ENCODE assay signal across 23 mouse cellular contexts in the genomic region with DNA sequence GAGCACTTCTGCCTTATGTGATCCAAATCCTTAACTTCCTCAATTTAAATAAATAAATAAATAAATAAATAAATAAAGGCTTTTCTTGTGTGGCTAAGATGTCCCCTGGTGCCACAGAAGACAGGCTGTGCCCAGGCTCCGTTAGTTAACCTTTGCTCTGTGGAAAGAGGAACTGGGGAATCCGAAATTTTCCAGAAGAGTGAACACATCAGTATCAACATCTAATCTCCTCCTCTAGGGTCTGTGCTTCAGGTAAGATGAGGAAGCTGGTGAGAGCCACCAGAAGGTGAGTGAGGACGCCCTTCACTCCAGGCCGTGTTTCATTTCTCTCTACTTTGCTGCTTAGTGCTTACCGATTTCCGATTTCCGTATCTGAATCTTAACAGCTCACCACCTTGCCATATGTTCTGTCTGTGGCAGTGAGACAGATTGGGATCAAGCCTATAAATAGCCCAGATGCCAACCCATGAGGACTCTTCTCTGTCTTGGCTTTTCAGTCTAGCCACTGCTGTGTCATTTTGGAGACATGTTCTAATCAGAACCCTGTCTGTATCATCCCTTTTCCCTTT. TPM values are rescaled to one million over a fixed set of nuclear protein-coding genes. Genes with fewer than 3 reads are reported as not detected.
A peak's percentile ranks its signal among the peaks of the same experiment; 100 is the strongest.
DNase-seq lines count a peak whose midpoint lies in the region; ATAC-seq and TF ChIP-seq lines count a peak whose summit lies in the region.
"Had no signal": no experiment of that assay in that cellular context is flagged by ENCODE, and none has a peak within 500 bp of the region (broad histone marks: within the 10 kb centered on the region; RNA-seq: fewer than 3 reads in every experiment).

No protein-coding gene starts in this region.

- no peak overlapping the region for H3K4me2 ChIP-seq in midbrain, postnatal 0 days (ENCODE audit: low read depth, low read length, poor library complexity, severe bottlenecking)
- no peak overlapping the region for H3K4me2 ChIP-seq in midbrain, embryonic 13.5 days (replicated peaks)
- no peak overlapping the region for H3K4me2 ChIP-seq in kidney, embryonic 15.5 days
- H3K4me2 ChIP-seq: embryonic facial prominence, embryonic 15.5 days; forebrain, embryonic 15.5 days; heart, embryonic 11.5 days; midbrain, embryonic 15.5 days had no signal

- no peaks in the 10 kb centered on the region for H3K36me3 ChIP-seq in midbrain, postnatal 0 days (ENCODE audit: insufficient read depth, low read length)
- no peaks in the 10 kb centered on the region for H3K36me3 ChIP-seq in midbrain, embryonic 13.5 days
- H3K36me3 ChIP-seq in kidney, embryonic 15.5 days, result no peaks in the 10 kb centered on the region
- H3K36me3 ChIP-seq: embryonic facial prominence, embryonic 15.5 days; forebrain, embryonic 15.5 days; hindbrain, embryonic 10.5 days; midbrain, embryonic 15.5 days had no signal

- no peak overlapping the region for H3K27ac ChIP-seq in midbrain, postnatal 0 days (ENCODE audit: low read depth, low read length)
- H3K27ac ChIP-seq in midbrain, embryonic 13.5 days, result no peak overlapping the region
- H3K27ac ChIP-seq in kidney, embryonic 15.5 days, result no peak overlapping the region
- H3K27ac ChIP-seq: embryonic facial prominence, embryonic 15.5 days; forebrain, embryonic 15.5 days; hindbrain, embryonic 10.5 days; midbrain, embryonic 15.5 days had no signal

- H3K9me3 ChIP-seq in midbrain, postnatal 0 days (ENCODE audit: low read length), result no peaks in the 10 kb centered on the region
- no peaks in the 10 kb centered on the region for H3K9me3 ChIP-seq in midbrain, embryonic 13.5 days
- no peaks in the 10 kb centered on the region for H3K9me3 ChIP-seq in kidney, embryonic 15.5 days (replicated peaks)
- H3K9me3 ChIP-seq: embryonic facial prominence, embryonic 15.5 days; forebrain, embryonic 15.5 days; hindbrain, embryonic 10.5 days; midbrain, embryonic 15.5 days had no signal

- no peak for ATAC-seq in midbrain, postnatal 0 days (ENCODE audit: low FRiP score)
- ATAC-seq in midbrain, embryonic 13.5 days, result no peak
- peak; percentile 33; the same call in 1 of the 2 replicates for ATAC-seq in neutrophil, adult 5-6 weeks (ENCODE audit: extremely low read depth, insufficient number of reproducible peaks, low FRiP score, poor library complexity, severe bottlenecking)
- no peak for ATAC-seq in kidney, embryonic 15.5 days (replicated peaks; ENCODE audit: low FRiP score)
- ATAC-seq: activated CD4-positive, CD25-positive, alpha-beta regulatory T cell, adult 4 months; forebrain, embryonic 15.5 days; midbrain, embryonic 15.5 days had no signal

- H3K27me3 ChIP-seq in midbrain, postnatal 0 days (ENCODE audit: insufficient read depth, low read length), result no peaks in the 10 kb centered on the region
- no peaks in the 10 kb centered on the region for H3K27me3 ChIP-seq in midbrain, embryonic 13.5 days
- no peaks in the 10 kb centered on the region for H3K27me3 ChIP-seq in kidney, embryonic 15.5 days
- H3K27me3 ChIP-seq: embryonic facial prominence, embryonic 15.5 days; forebrain, embryonic 15.5 days; midbrain, embryonic 15.5 days had no signal

- no peaks in the 10 kb centered on the region for H3K4me1 ChIP-seq in midbrain, postnatal 0 days (ENCODE audit: insufficient read depth, low read length)
- H3K4me1 ChIP-seq in midbrain, embryonic 13.5 days (replicated peaks), result peaks cover 7% of the 10 kb centered on the region; the same call in 1 of the 2 replicates
- H3K4me1 ChIP-seq in kidney, embryonic 15.5 days, result no peaks in the 10 kb centered on the region
- H3K4me1 ChIP-seq: embryonic facial prominence, embryonic 15.5 days; forebrain, embryonic 15.5 days; midbrain, embryonic 15.5 days had no signal

- TF ChIP-seq CTCF in midbrain, postnatal 0 days (IDR thresholded peaks at IDR 0.05), result no peak

- H3K9ac ChIP-seq in midbrain, postnatal 0 days (replicated peaks; ENCODE audit: low read length, poor library complexity, severe bottlenecking), result no peak overlapping the region
- H3K9ac ChIP-seq in midbrain, embryonic 13.5 days (replicated peaks), result no peak overlapping the region
- no peak overlapping the region for H3K9ac ChIP-seq in kidney, embryonic 15.5 days
- H3K9ac ChIP-seq: embryonic facial prominence, embryonic 15.5 days; forebrain, embryonic 15.5 days; midbrain, embryonic 15.5 days had no signal

- no peak overlapping the region for H3K4me3 ChIP-seq in midbrain, postnatal 0 days (ENCODE audit: low read depth, low read length)
- H3K4me3 ChIP-seq in midbrain, embryonic 13.5 days (replicated peaks), result no peak overlapping the region
- no peak overlapping the region for H3K4me3 ChIP-seq in kidney, embryonic 15.5 days (replicated peaks)
- H3K4me3 ChIP-seq: embryonic facial prominence, embryonic 15.5 days; forebrain, embryonic 15.5 days; hindbrain, embryonic 10.5 days; midbrain, embryonic 15.5 days had no signal

- peak; percentile 20 for DNase-seq in midbrain, postnatal 0 days (ENCODE audit: low spot score)
- peak; percentile 41 for DNase-seq in brain, adult 2 months (ENCODE audit: low read depth, low spot score)
- DNase-seq in cerebellum, adult 9-10 months, result peak; percentile 52
- no peak for DNase-seq in kidney, adult 8-10 months
- no peak for DNase-seq in frontal cortex, postnatal 10 days (ENCODE audit: low spot score in 2 of 2)
- DNase-seq: adrenal gland, postnatal 14 days; gastrocnemius, postnatal 14 days; heart, adult 11 months; kidney, adult 18-20 months; kidney, postnatal 10 days; lung, postnatal 4 days; thymus, postnatal 25 days had no signal

- 91% methylated on average over 7 of the region's 7 CpGs for WGBS in midbrain, postnatal 0 days
- 86% methylated on average over 7 of the region's 7 CpGs for WGBS in midbrain, embryonic 13.5 days
- 79% methylated on average over 7 of the region's 7 CpGs for WGBS in kidney, embryonic 15.5 days

RNA-seq across cellular contexts. Expression of gene Icos, which starts 24.1 kb away (rescaled TPM):
- not detected in 2 replicates for total RNA-seq in midbrain, postnatal 0 days (2014; rRNA removed)
- 0.14 and 0.28 TPM in 2 replicates for polyA plus RNA-seq in midbrain, postnatal 0 days (2015; fragmentation: Nextera tagmentation; extraction: Ambion mirVana)
- polyA plus RNA-seq in midbrain, embryonic 13.5 days (2015; fragmentation: Nextera tagmentation; extraction: Ambion mirVana), result 0.09 TPM in 1 of 2 replicates, not detected in the other
- total RNA-seq in neutrophil, adult 5-6 weeks (2017), result 1.6 and 2.9 TPM in 2 replicates
- 0.14 and 0.19 TPM in 2 replicates for polyA plus RNA-seq in kidney, embryonic 15.5 days (2015; fragmentation: Nextera tagmentation; extraction: Ambion mirVana)
- total RNA-seq: layer of hippocampus, adult 18-20 months; layer of hippocampus, postnatal 25 days had no signal
- polyA plus RNA-seq: midbrain, embryonic 15.5 days had no signal

Comparison
In these comparisons a context has a peak if more than half of its experiments do, and no peak if none do; other contexts are left out.
1. DNase-seq: peak in midbrain, postnatal 0 days (single experiment), brain, adult 2 months (single experiment) and cerebellum, adult 9-10 months (single experiment); none in kidney, adult 8-10 months (0 of 2) and frontal cortex, postnatal 10 days (0 of 2).